18 mouse cellular contexts compared by ENCODE assay signal in genomic region chr4:140015916-140016315, GRCm38 (mm10). TPM values are rescaled to one million over a fixed set of nuclear protein-coding genes. Genes with fewer than 3 reads are reported as not detected.
"Had no signal": no experiment of that assay in that cellular context is flagged by ENCODE, and none has a peak within 500 bp of the region (broad histone marks: within the 10 kb centered on the region; RNA-seq: fewer than 3 reads in every experiment).

No protein-coding gene starts in this region.

- ATAC-seq: liver, postnatal 0 days; lung, postnatal 0 days; midbrain, embryonic 16.5 days had no signal

- H3K36me3 ChIP-seq: lung, embryonic 15.5 days; neural tube, embryonic 12.5 days; stomach, embryonic 15.5 days had no signal

- DNase-seq: liver, postnatal 0 days; lung, adult 2 months; lung, postnatal 14 days; lung, postnatal 36 days; midbrain, embryonic 14.5 days; right cerebral cortex, postnatal 14 days; thymus, adult 2 months; thymus, postnatal 25 days; thymus, postnatal 4 days had no signal

- H3K27me3 ChIP-seq: lung, embryonic 15.5 days; megakaryocyte, embryonic 14.5 days; neural tube, embryonic 12.5 days; stomach, embryonic 15.5 days had no signal

- H3K27ac ChIP-seq: lung, embryonic 15.5 days; macrophage; neural tube, embryonic 12.5 days; stomach, embryonic 15.5 days; stomach, postnatal 0 days had no signal

- H3K4me3 ChIP-seq: lung, embryonic 15.5 days; megakaryocyte, embryonic 14.5 days; neural tube, embryonic 12.5 days; stomach, embryonic 15.5 days had no signal

- H3K9me3 ChIP-seq: lung, embryonic 15.5 days; megakaryocyte, embryonic 14.5 days; neural tube, embryonic 12.5 days; stomach, embryonic 15.5 days had no signal

- H3K4me2 ChIP-seq: lung, embryonic 15.5 days; midbrain, embryonic 11.5 days; neural tube, embryonic 12.5 days; stomach, embryonic 15.5 days had no signal

- H3K4me1 ChIP-seq: lung, embryonic 15.5 days; megakaryocyte, embryonic 14.5 days; neural tube, embryonic 12.5 days; stomach, embryonic 15.5 days had no signal

- H3K9ac ChIP-seq: liver, postnatal 0 days; lung, embryonic 15.5 days; neural tube, embryonic 12.5 days; stomach, embryonic 15.5 days had no signal

RNA-seq across cellular contexts. Expression of gene Klhdc7a, which starts 48.1 kb away (rescaled TPM):
- polyA plus RNA-seq: macrophage; neural tube, embryonic 12.5 days had no signal
